Mouse (Mus musculus) embryonic facial prominence, embryonic 11.5 days (tissue): ENCODE data around the gene Agap1. TPM values are rescaled to one million over a fixed set of nuclear protein-coding genes. Genes with fewer than 3 reads are reported as not detected.
A peak's percentile ranks its signal among the peaks of the same experiment; 100 is the strongest.

Experiments
- ATAC-seq: fragments of 200-750 bp; cut with Nextera tagmentation; replicated peaks from 2 replicates; pipeline ENCODE4 v1.8.0; 2017; ENCODE audit warnings: low read depth; ENCODE audit not compliant: insufficient number of reproducible peaks, low FRiP score, low TSS enrichment
- DNase-seq: peaks from one replicate; pipeline ENCODE4 v3.0.0-alpha.2; 2015; ENCODE audit warnings: low spot score
- H3K27ac ChIP-seq: fragments of 300-500 bp; sonication (generic); replicated peaks from 2 replicates; pipeline ENCODE4 v1.5.1; 2014; ENCODE audit warnings: mild to moderate bottlenecking, low read depth, low read length, control low read depth
- H3K27me3 ChIP-seq: fragments of 300-500 bp; sonication (generic); 2 replicates; pipeline ENCODE4 v1.6.1; 2014; ENCODE audit warnings: mild to moderate bottlenecking, low read length, moderate library complexity, mixed read lengths; ENCODE audit not compliant: control insufficient read depth, insufficient read depth
- H3K36me3 ChIP-seq: fragments of 300-500 bp; sonication (generic); replicated peaks from 2 replicates; pipeline ENCODE4 v1.6.1; 2014; ENCODE audit warnings: low read depth, mild to moderate bottlenecking, low read length, moderate library complexity, mixed read lengths; ENCODE audit not compliant: control insufficient read depth, insufficient read depth
- H3K4me1 ChIP-seq: fragments of 300-500 bp; sonication (generic); 2 replicates; pipeline ENCODE4 v1.6.1; 2014; ENCODE audit warnings: low read length, mixed read lengths; ENCODE audit not compliant: control insufficient read depth, insufficient read depth
- H3K4me2 ChIP-seq: fragments of 300-500 bp; sonication (generic); 2 replicates; pipeline ENCODE4 v1.6.1; 2014; ENCODE audit warnings: low read depth, mild to moderate bottlenecking, control low read depth, low read length, moderate library complexity
- H3K4me3 ChIP-seq: fragments of 300-500 bp; sonication (generic); 2 replicates; pipeline ENCODE4 v1.5.1; 2014; ENCODE audit warnings: low read depth, low read length, control low read depth
- H3K9ac ChIP-seq: fragments of 300-500 bp; sonication (generic); replicated peaks from 2 replicates; pipeline ENCODE4 v1.6.1; 2014; ENCODE audit warnings: mild to moderate bottlenecking, control low read depth, low read length
- H3K9me3 ChIP-seq: fragments of 300-500 bp; sonication (generic); replicated peaks from 2 replicates; pipeline ENCODE4 v1.6.1; 2016; ENCODE audit warnings: mild to moderate bottlenecking, low read length, inconsistent platforms, mixed read lengths; ENCODE audit not compliant: control insufficient read depth
- WGBS: fragments of 180-500 bp; shearing (Covaris S2); extraction: QIAGEN DNeasy Blood & Tissue Kit; methylation state at CpG from one replicate; pipeline ENCODE4 v1.1.7; 2014; 5-methylcytosine and 5-hydroxymethylcytosine counted together
- polyA plus RNA-seq: library from polyadenylated mRNA; unstranded; fragments of >200 nt; fragmentation: Nextera tagmentation; extraction: Ambion mirVana; gene quantifications from 2 replicates; pipeline ENCODE4 v1.2.1, GENCODE M21; 2014

Agap1 gene
- polyA plus RNA-seq, 1 experiment from 2014 or later: 15.4 TPM

- no peak for ATAC-seq
- Histone ChIP-seq H3K4me2 (no peak overlapping the region), H3K9me3 (no peaks in the 10 kb centered on the region), H3K4me3 (no peak overlapping the region), H3K36me3 (no peaks in the 10 kb centered on the region), H3K27ac (no peak overlapping the region), H3K27me3 (no peaks in the 10 kb centered on the region), H3K4me1 (peaks cover 4% of the 10 kb centered on the region; the same call in 1 of the 2 replicates), H3K9ac (no peak overlapping the region)
- WGBS: 36% methylated on average over 5 of the region's 5 CpGs
- no peak for DNase-seq
Observed at GRCm38 (mm10) chr1:89465417-89466002, 10.9 kb downstream of the Agap1 start.

- Histone ChIP-seq H3K36me3 (no peaks in the 10 kb centered on the region), H3K4me1 (peaks cover 4% of the 10 kb centered on the region; the same call in 1 of the 2 replicates), H3K4me3 (no peak overlapping the region), H3K27me3 (no peaks in the 10 kb centered on the region), H3K9ac (no peak overlapping the region), H3K27ac (no peak overlapping the region), H3K4me2 (no peak overlapping the region), H3K9me3 (no peaks in the 10 kb centered on the region)
- WGBS: 36% methylated on average over 6 of the region's 6 CpGs
- ATAC-seq: no peak
- DNase-seq: peak; percentile 31
Observed at GRCm38 (mm10) chr1:89467321-89468069, 12.9 kb downstream of the Agap1 start.

- no peaks in the 10 kb centered on the region for H3K27me3 ChIP-seq
- H3K4me2 ChIP-seq: no peak overlapping the region
- H3K9ac ChIP-seq: no peak overlapping the region
- H3K4me1 ChIP-seq: peaks cover 4% of the 10 kb centered on the region; the same call in 1 of the 2 replicates
- DNase-seq: no peak
- H3K4me3 ChIP-seq: no peak overlapping the region
- WGBS: 68% methylated on average over 3 of the region's 3 CpGs
- ATAC-seq: no peak
- no peaks in the 10 kb centered on the region for H3K36me3 ChIP-seq
- H3K9me3 ChIP-seq: no peaks in the 10 kb centered on the region
- no peak overlapping the region for H3K27ac ChIP-seq
Observed at GRCm38 (mm10) chr1:89468141-89468540, 13.5 kb downstream of the Agap1 start.

- Histone ChIP-seq H3K4me2 (no peak overlapping the region), H3K9me3 (no peaks in the 10 kb centered on the region), H3K27me3 (no peaks in the 10 kb centered on the region), H3K4me1 (peaks cover 4% of the 10 kb centered on the region; the same call in 1 of the 2 replicates), H3K36me3 (no peaks in the 10 kb centered on the region), H3K27ac (no peak overlapping the region), H3K4me3 (no peak overlapping the region), H3K9ac (no peak overlapping the region)
- 63% methylated on average over 4 of the region's 4 CpGs for WGBS
- DNase-seq: no peak
- no peak for ATAC-seq
Observed at GRCm38 (mm10) chr1:89471430-89471829, 16.8 kb downstream of the Agap1 start.

- DNase-seq (no peak), ATAC-seq (no peak)
- Histone ChIP-seq H3K9ac (no peak overlapping the region), H3K27me3 (no peaks in the 10 kb centered on the region), H3K27ac (no peak overlapping the region), H3K4me1 (peaks cover 4% of the 10 kb centered on the region; the same call in 1 of the 2 replicates), H3K9me3 (no peaks in the 10 kb centered on the region), H3K4me3 (no peak overlapping the region), H3K36me3 (no peaks in the 10 kb centered on the region), H3K4me2 (no peak overlapping the region)
- WGBS: 71% methylated on average over 9 of the region's 9 CpGs
Observed at GRCm38 (mm10) chr1:89471891-89472290, 17.3 kb downstream of the Agap1 start.

- WGBS: 78% methylated on average over 5 of the region's 5 CpGs
- H3K27ac ChIP-seq: no peak overlapping the region
- ATAC-seq: no peak
- no peaks in the 10 kb centered on the region for H3K9me3 ChIP-seq
- no peaks in the 10 kb centered on the region for H3K36me3 ChIP-seq
- no peak for DNase-seq
- H3K4me1 ChIP-seq: no peaks in the 10 kb centered on the region
- H3K27me3 ChIP-seq: no peaks in the 10 kb centered on the region
- no peak overlapping the region for H3K4me2 ChIP-seq
- H3K9ac ChIP-seq: no peak overlapping the region
- no peak overlapping the region for H3K4me3 ChIP-seq
Observed at GRCm38 (mm10) chr1:89473946-89474345, 19.3 kb downstream of the Agap1 start.

GRCm38 (mm10) chr1:89474853-89475252 is 20.2 kb downstream of the Agap1 start:
- H3K27ac ChIP-seq: no peak overlapping the region
- 63% methylated on average over 9 of the region's 9 CpGs for WGBS
- no peaks in the 10 kb centered on the region for H3K4me1 ChIP-seq

GRCm38 (mm10) chr1:89477033-89477432 is 22.4 kb downstream of the Agap1 start:
- H3K9me3 ChIP-seq: no peaks in the 10 kb centered on the region
- H3K27ac ChIP-seq: no peak overlapping the region
- DNase-seq: no peak
- H3K4me1 ChIP-seq: peaks cover 4% of the 10 kb centered on the region; the same call in 1 of the 2 replicates
- no peaks in the 10 kb centered on the region for H3K36me3 ChIP-seq
- no peak overlapping the region for H3K9ac ChIP-seq
- 87% methylated on average over 5 of the region's 5 CpGs for WGBS
- no peak overlapping the region for H3K4me2 ChIP-seq
- ATAC-seq: no peak
- no peaks in the 10 kb centered on the region for H3K27me3 ChIP-seq
- H3K4me3 ChIP-seq: no peak overlapping the region

More at GRCm38 (mm10) chr1:89474853-89475252, 20.2 kb downstream of the Agap1 start:
- no peak for DNase-seq
- Histone ChIP-seq H3K9ac (no peak overlapping the region), H3K27me3 (no peaks in the 10 kb centered on the region), H3K4me2 (no peak overlapping the region), H3K9me3 (no peaks in the 10 kb centered on the region), H3K36me3 (no peaks in the 10 kb centered on the region), H3K4me3 (no peak overlapping the region)
- no peak for ATAC-seq
